Mouse (Mus musculus): Measurements from ENCODE around the gene Fbn1. TPM values are rescaled to one million over a fixed set of nuclear protein-coding genes. Genes with fewer than 3 reads are reported as not detected.

Fbn1 gene
- polyA plus RNA-seq, 1 experiment = 6.5 TPM

- WGBS = 88% methylated on average over 9 of the region's 9 CpGs
- TF ChIP-seq CTCF (conservative IDR thresholded peaks at IDR 0.05; ENCODE audit: insufficient read depth, insufficient read length, low read depth, low read length) = no peak
- Histone ChIP-seq H3K27me3 (replicated peaks; ENCODE audit: control insufficient read depth, insufficient read depth, low read length) (no peaks in the 10 kb centered on the region), H3K4me1 (ENCODE audit: control insufficient read depth, insufficient read depth, low read length) (peaks cover 12% of the 10 kb centered on the region), H3K4me3 (ENCODE audit: insufficient read depth, low read depth, low read length) (no peak overlapping the region), H3K36me3 (ENCODE audit: control insufficient read depth, insufficient read depth, low read length) (no peaks in the 10 kb centered on the region), H3K27ac (ENCODE audit: insufficient read depth, low read depth, low read length) (no peak overlapping the region)
- no peak for DNase-seq
These were observed 113.2 kb downstream of the Fbn1 start for GRCm38 (mm10) chr2:125394428-125395101.

GRCm38 (mm10) chr2:125391582-125391981 lies 116.2 kb downstream of the Fbn1 start:
- peaks cover 12% of the 10 kb centered on the region for H3K4me1 ChIP-seq (ENCODE audit: control insufficient read depth, insufficient read depth, low read length)
- H3K27me3 ChIP-seq (replicated peaks; ENCODE audit: control insufficient read depth, insufficient read depth, low read length) = no peaks in the 10 kb centered on the region
- peak; percentile 56 for DNase-seq
- 29% methylated on average over 6 of the region's 6 CpGs for WGBS
- TF ChIP-seq CTCF (conservative IDR thresholded peaks at IDR 0.05; ENCODE audit: insufficient read depth, insufficient read length, low read depth, low read length) (no peak), POLR2A (IDR thresholded peaks at IDR 0.05; ENCODE audit: low read depth, low read length) (no peak)
- H3K36me3 ChIP-seq (ENCODE audit: control insufficient read depth, insufficient read depth, low read length) = no peaks in the 10 kb centered on the region
- H3K4me3 ChIP-seq (ENCODE audit: insufficient read depth, low read depth, low read length) = no peak overlapping the region
- H3K27ac ChIP-seq (ENCODE audit: insufficient read depth, low read depth, low read length) = peak overlapping the region; percentile 27; the same call in 1 of the 2 replicates

GRCm38 (mm10) chr2:125389796-125390195 lies 118.0 kb downstream of the Fbn1 start:
- no peaks in the 10 kb centered on the region for H3K27me3 ChIP-seq (replicated peaks; ENCODE audit: control insufficient read depth, insufficient read depth, low read length)
- no peaks in the 10 kb centered on the region for H3K36me3 ChIP-seq (ENCODE audit: control insufficient read depth, insufficient read depth, low read length)
- TF ChIP-seq CTCF (conservative IDR thresholded peaks at IDR 0.05; ENCODE audit: insufficient read depth, insufficient read length, low read depth, low read length) (no peak), POLR2A (IDR thresholded peaks at IDR 0.05; ENCODE audit: low read depth, low read length) (no peak)
- WGBS = 94% methylated on average over 10 of the region's 10 CpGs
- no peak overlapping the region for H3K4me3 ChIP-seq (ENCODE audit: insufficient read depth, low read depth, low read length)
- H3K4me1 ChIP-seq (ENCODE audit: control insufficient read depth, insufficient read depth, low read length) = peaks cover 12% of the 10 kb centered on the region
- DNase-seq = no peak
- H3K27ac ChIP-seq (ENCODE audit: insufficient read depth, low read depth, low read length) = no peak overlapping the region

- no peak for TF ChIP-seq POLR2A (IDR thresholded peaks at IDR 0.05; ENCODE audit: low read depth, low read length)
- no peak for TF ChIP-seq CTCF (conservative IDR thresholded peaks at IDR 0.05; ENCODE audit: insufficient read depth, insufficient read length, low read depth, low read length)
- Histone ChIP-seq H3K27me3 (replicated peaks; ENCODE audit: control insufficient read depth, insufficient read depth, low read length) (no peaks in the 10 kb centered on the region), H3K36me3 (ENCODE audit: control insufficient read depth, insufficient read depth, low read length) (no peaks in the 10 kb centered on the region), H3K4me1 (ENCODE audit: control insufficient read depth, insufficient read depth, low read length) (peaks cover 4% of the 10 kb centered on the region; the same call in 1 of the 2 replicates), H3K27ac (ENCODE audit: insufficient read depth, low read depth, low read length) (no peak overlapping the region), H3K4me3 (ENCODE audit: insufficient read depth, low read depth, low read length) (no peak overlapping the region)
- no peak for DNase-seq
- WGBS = 88% methylated on average over 7 of the region's 7 CpGs
These were observed 121.4 kb downstream of the Fbn1 start for GRCm38 (mm10) chr2:125386221-125386965.

GRCm38 (mm10) chr2:125384941-125385340 lies 122.9 kb downstream of the Fbn1 start:
- WGBS = 84% methylated on average over 4 of the region's 4 CpGs
- Histone ChIP-seq H3K4me3 (ENCODE audit: insufficient read depth, low read depth, low read length) (no peak overlapping the region), H3K4me1 (ENCODE audit: control insufficient read depth, insufficient read depth, low read length) (no peaks in the 10 kb centered on the region), H3K36me3 (ENCODE audit: control insufficient read depth, insufficient read depth, low read length) (no peaks in the 10 kb centered on the region), H3K27ac (ENCODE audit: insufficient read depth, low read depth, low read length) (no peak overlapping the region), H3K27me3 (replicated peaks; ENCODE audit: control insufficient read depth, insufficient read depth, low read length) (no peaks in the 10 kb centered on the region)
- no peak for DNase-seq
- TF ChIP-seq POLR2A (IDR thresholded peaks at IDR 0.05; ENCODE audit: low read depth, low read length) (no peak), CTCF (conservative IDR thresholded peaks at IDR 0.05; ENCODE audit: insufficient read depth, insufficient read length, low read depth, low read length) (no peak)

GRCm38 (mm10) chr2:125384415-125384814 lies 123.4 kb downstream of the Fbn1 start:
- DNase-seq = no peak
- Histone ChIP-seq H3K27ac (ENCODE audit: insufficient read depth, low read depth, low read length) (no peak overlapping the region), H3K36me3 (ENCODE audit: control insufficient read depth, insufficient read depth, low read length) (no peaks in the 10 kb centered on the region), H3K27me3 (replicated peaks; ENCODE audit: control insufficient read depth, insufficient read depth, low read length) (no peaks in the 10 kb centered on the region), H3K4me3 (ENCODE audit: insufficient read depth, low read depth, low read length) (no peak overlapping the region), H3K4me1 (ENCODE audit: control insufficient read depth, insufficient read depth, low read length) (no peaks in the 10 kb centered on the region)
- 81% methylated on average over 6 of the region's 6 CpGs for WGBS
- TF ChIP-seq POLR2A (IDR thresholded peaks at IDR 0.05; ENCODE audit: low read depth, low read length) (no peak), CTCF (conservative IDR thresholded peaks at IDR 0.05; ENCODE audit: insufficient read depth, insufficient read length, low read depth, low read length) (no peak)

GRCm38 (mm10) chr2:125383273-125383641 lies 124.5 kb downstream of the Fbn1 start:
- no peak for DNase-seq
- Histone ChIP-seq H3K4me1 (ENCODE audit: control insufficient read depth, insufficient read depth, low read length) (no peaks in the 10 kb centered on the region), H3K4me3 (ENCODE audit: insufficient read depth, low read depth, low read length) (no peak overlapping the region), H3K27ac (ENCODE audit: insufficient read depth, low read depth, low read length) (no peak overlapping the region), H3K36me3 (ENCODE audit: control insufficient read depth, insufficient read depth, low read length) (no peaks in the 10 kb centered on the region), H3K27me3 (replicated peaks; ENCODE audit: control insufficient read depth, insufficient read depth, low read length) (no peaks in the 10 kb centered on the region)
- WGBS = 92% methylated on average over 7 of the region's 7 CpGs
- TF ChIP-seq CTCF (conservative IDR thresholded peaks at IDR 0.05; ENCODE audit: insufficient read depth, insufficient read length, low read depth, low read length) (no peak), POLR2A (IDR thresholded peaks at IDR 0.05; ENCODE audit: low read depth, low read length) (no peak)
